Mouse (Mus musculus) forebrain, embryonic 14.5 days (tissue): ENCODE results near the gene Ms4a14. TPM values are rescaled to one million over a fixed set of nuclear protein-coding genes. Genes with fewer than 3 reads are reported as not detected.
"Not testable (repeated sequence)": the region's sequence is repeated elsewhere in the genome, so short reads cannot be mapped to it uniquely, and the experiment has no call there.

ENCODE experiments used
- ATAC-seq: fragments of 200-750 bp; cut with Nextera tagmentation; 2 replicates; pipeline ENCODE4 v1.8.0; 2017; ENCODE audit warnings: mild to moderate bottlenecking, moderate library complexity
- DNase-seq: peaks from one replicate; pipeline ENCODE4 v3.0.0-alpha.2; 2015; ENCODE audit warnings: low spot score
- H3K27ac ChIP-seq: fragments of 300-500 bp; sonication (generic); 2 replicates; pipeline ENCODE4 v1.5.1; 2014; ENCODE audit warnings: low read depth, mild to moderate bottlenecking, control low read depth, low read length, moderate library complexity
- H3K27me3 ChIP-seq: fragments of 300-500 bp; sonication (generic); replicated peaks from 2 replicates; pipeline ENCODE4 v1.6.1; 2014; ENCODE audit warnings: low read length, control low read depth, mixed read lengths; ENCODE audit not compliant: control insufficient read depth, insufficient read depth
- H3K36me3 ChIP-seq: fragments of 300-500 bp; sonication (generic); 2 replicates; pipeline ENCODE4 v1.6.1; 2014; ENCODE audit warnings: low read length, control low read depth; ENCODE audit not compliant: control insufficient read depth, insufficient read depth
- H3K4me1 ChIP-seq: fragments of 300-500 bp; sonication (generic); 2 replicates; pipeline ENCODE4 v1.6.1; 2014; ENCODE audit warnings: antibody characterized with exemption, low read length, control low read depth; ENCODE audit not compliant: control insufficient read depth, insufficient read depth
- H3K4me2 ChIP-seq: fragments of 300-500 bp; sonication (generic); 2 replicates; pipeline ENCODE4 v1.6.1; 2014; ENCODE audit warnings: mild to moderate bottlenecking, control low read depth, low read length
- H3K4me3 ChIP-seq: fragments of 300-500 bp; sonication (generic); 2 replicates; pipeline ENCODE4 v1.5.1; 2014; ENCODE audit warnings: low read depth, low read length, control low read depth
- H3K9ac ChIP-seq: fragments of 300-500 bp; sonication (generic); 2 replicates; pipeline ENCODE4 v1.6.1; 2014; ENCODE audit warnings: mild to moderate bottlenecking, low read length, control low read depth, moderate library complexity
- H3K9me3 ChIP-seq: fragments of 300-500 bp; sonication (generic); replicated peaks from 2 replicates; pipeline ENCODE4 v1.6.1; 2016; ENCODE audit warnings: low read length, control low read depth, mixed read lengths; ENCODE audit not compliant: control insufficient read depth
- WGBS: fragments of 180-500 bp; shearing (Covaris S2); extraction: QIAGEN DNeasy Blood & Tissue Kit; methylation state at CpG from one replicate; pipeline ENCODE4 v1.1.7; 2014; 5-methylcytosine and 5-hydroxymethylcytosine counted together
- polyA plus RNA-seq: library from polyadenylated mRNA; unstranded; fragments of >200 nt; fragmentation: Nextera tagmentation; extraction: Ambion mirVana; gene quantifications from 2 replicates; pipeline ENCODE4 v1.2.1, GENCODE M21; 2014

Gene Ms4a14
- polyA plus RNA-seq, 1 experiment from 2014 or later, result not detected

GRCm38 (mm10) chr19:11276431-11276830 is 37.8 kb downstream of the Ms4a14 start:
- H3K36me3 ChIP-seq, result no peaks in the 10 kb centered on the region
- peak; percentile 0 for DNase-seq
- no peaks in the 10 kb centered on the region for H3K4me1 ChIP-seq
- H3K27ac ChIP-seq, result no peak overlapping the region
- H3K9me3 ChIP-seq, result no peaks in the 10 kb centered on the region
- no peak overlapping the region for H3K4me2 ChIP-seq
- no peaks in the 10 kb centered on the region for H3K27me3 ChIP-seq
- ATAC-seq, result no peak
- WGBS, result 78% methylated on average over 5 of the region's 5 CpGs
- no peak overlapping the region for H3K9ac ChIP-seq
- no peak overlapping the region for H3K4me3 ChIP-seq

GRCm38 (mm10) chr19:11266956-11267355 is 47.3 kb downstream of the Ms4a14 start:
- no peaks in the 10 kb centered on the region for H3K36me3 ChIP-seq
- no peak overlapping the region for H3K9ac ChIP-seq
- 79% methylated on average over 4 of the region's 4 CpGs for WGBS
- no peak overlapping the region for H3K4me3 ChIP-seq
- no peaks in the 10 kb centered on the region for H3K4me1 ChIP-seq
- ATAC-seq (no peak), DNase-seq (no peak)
- H3K27me3 ChIP-seq, result no peaks in the 10 kb centered on the region
- no peaks in the 10 kb centered on the region for H3K9me3 ChIP-seq
- no peak overlapping the region for H3K4me2 ChIP-seq
- H3K27ac ChIP-seq, result no peak overlapping the region

GRCm38 (mm10) chr19:11266052-11266845 is 48.0 kb downstream of the Ms4a14 start, which contains the start of gene Ms4a1:
Gene Ms4a1, minus strand, starts transcription at chr19:11266241.
- Histone ChIP-seq H3K9ac (no peak within 1 kb of the TSS), H3K4me3 (no peak within 1 kb of the TSS), H3K4me2 (no peak within 1 kb of the TSS), H3K27ac (no peak within 1 kb of the TSS), H3K4me1 (no peaks in the 10 kb centered on the region), H3K9me3 (no peaks in the 10 kb centered on the region), H3K27me3 (no peaks in the 10 kb centered on the region), H3K36me3 (no peaks in the 10 kb centered on the region)
- ATAC-seq (no peak), DNase-seq (no peak)
- 87% methylated on average over 8 of the region's 8 CpGs for WGBS

- no peak for ATAC-seq
- Histone ChIP-seq H3K27me3 (no peaks in the 10 kb centered on the region), H3K9me3 (no peaks in the 10 kb centered on the region), H3K4me2 (no peak overlapping the region), H3K27ac (no peak overlapping the region), H3K36me3 (no peaks in the 10 kb centered on the region), H3K4me1 (no peaks in the 10 kb centered on the region), H3K4me3 (no peak overlapping the region), H3K9ac (no peak overlapping the region)
- WGBS, result 83% methylated on average over 9 of the region's 9 CpGs
- DNase-seq, result no peak
Measured at GRCm38 (mm10) chr19:11264602-11265185, 49.6 kb downstream of the Ms4a14 start.

GRCm38 (mm10) chr19:11263549-11263948 is 50.7 kb downstream of the Ms4a14 start:
- ATAC-seq, result no peak
- 89% methylated on average over 3 of the region's 3 CpGs for WGBS

GRCm38 (mm10) chr19:11262932-11263331 is 51.3 kb downstream of the Ms4a14 start:
- WGBS, result 84% methylated on average over 4 of the region's 4 CpGs
- not testable (repeated sequence) for H3K4me3 ChIP-seq, H3K36me3 ChIP-seq, ATAC-seq, H3K9ac ChIP-seq, H3K4me1 ChIP-seq, H3K9me3 ChIP-seq, H3K27ac ChIP-seq, DNase-seq, H3K4me2 ChIP-seq, H3K27me3 ChIP-seq

More at GRCm38 (mm10) chr19:11263549-11263948, 50.7 kb downstream of the Ms4a14 start:
- no peak overlapping the region for H3K4me2 ChIP-seq
- H3K9ac ChIP-seq, result no peak overlapping the region
- H3K36me3 ChIP-seq, result no peaks in the 10 kb centered on the region
- no peaks in the 10 kb centered on the region for H3K4me1 ChIP-seq
- H3K27ac ChIP-seq, result no peak overlapping the region
- no peaks in the 10 kb centered on the region for H3K27me3 ChIP-seq
- no peaks in the 10 kb centered on the region for H3K9me3 ChIP-seq
- no peak for DNase-seq
- H3K4me3 ChIP-seq, result no peak overlapping the region

GRCm38 (mm10) chr19:11261522-11261921 is 52.7 kb downstream of the Ms4a14 start:
- H3K36me3 ChIP-seq, result no peaks in the 10 kb centered on the region
- no peak overlapping the region for H3K27ac ChIP-seq
- H3K4me3 ChIP-seq, result no peak overlapping the region
- DNase-seq (no peak), ATAC-seq (no peak)
- H3K4me1 ChIP-seq, result no peaks in the 10 kb centered on the region
- H3K27me3 ChIP-seq, result no peaks in the 10 kb centered on the region
- no peak overlapping the region for H3K4me2 ChIP-seq
- 94% methylated on average over 2 of the region's 2 CpGs for WGBS
- H3K9me3 ChIP-seq, result no peaks in the 10 kb centered on the region
- no peak overlapping the region for H3K9ac ChIP-seq
